Mouse (Mus musculus) olfactory bulb, adult 2 months (tissue): ENCODE results near the gene Oaz1.

ENCODE experiments used
- CTCF ChIP-seq: fragments of 200-500 bp; IDR thresholded peaks from 2 replicates; pipeline ENCODE4 v1.5.1; 2012; ENCODE audit warnings: low read depth, mild to moderate bottlenecking, low read length, moderate library complexity; ENCODE audit not compliant: insufficient read depth
- POLR2A ChIP-seq: fragments of 200-500 bp; IDR thresholded peaks from 2 replicates; pipeline ENCODE4 v1.6.1; 2012; ENCODE audit warnings: mild to moderate bottlenecking, low read depth, low read length, moderate library complexity; ENCODE audit not compliant: insufficient read depth

DNA sequence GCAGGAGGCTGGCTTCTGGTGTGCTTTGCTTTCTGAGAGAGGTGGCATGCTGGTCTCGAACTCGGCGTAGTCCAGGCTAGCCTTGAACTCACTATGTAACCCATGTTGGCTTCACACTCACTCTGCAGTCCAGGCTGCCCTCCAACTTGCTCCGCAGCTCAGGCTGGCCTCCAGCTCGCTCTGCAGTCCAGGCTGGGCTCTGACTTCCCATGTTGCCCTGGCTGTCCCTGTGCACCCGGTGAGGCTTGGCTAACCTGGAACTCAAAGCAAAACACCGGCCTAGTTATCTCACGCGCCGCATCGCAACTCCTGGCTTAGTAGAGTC lies 29.3 kb downstream of the Oaz1 start:
- TF ChIP-seq POLR2A (no peak), CTCF (no peak)
